Mouse (Mus musculus) liver, adult 2 months (tissue): ENCODE results near the gene Pigk.

Experiments
- CTCF ChIP-seq: fragments of 200-500 bp; IDR thresholded peaks from 2 replicates; pipeline ENCODE4 v1.5.1; 2011; ENCODE audit warnings: low read depth, low read length, control low read depth
- POLR2A ChIP-seq: fragments of 200-500 bp; IDR thresholded peaks from 2 replicates; pipeline ENCODE4 v1.6.1; 2011; ENCODE audit warnings: low read length, control low read depth; ENCODE audit not compliant: insufficient read depth; ENCODE audit errors: extremely low read depth

- TF ChIP-seq POLR2A (no peak), CTCF (no peak)
Measured at GRCm38 (mm10) chr3:152707321-152707823, 6.5 kb upstream of the Pigk start.
